Mouse (Mus musculus) kidney, embryonic 16.5 days (tissue): ENCODE results near the gene Sh3tc1. TPM values are rescaled to one million over a fixed set of nuclear protein-coding genes. Genes with fewer than 3 reads are reported as not detected.

Source experiments
- ATAC-seq: fragments of 200-750 bp; cut with Nextera tagmentation; 2 replicates; pipeline ENCODE4 v1.8.0; 2017; ENCODE audit warnings: moderate TSS enrichment; ENCODE audit not compliant: low FRiP score, low TSS enrichment
- H3K27ac ChIP-seq: fragments of 300-500 bp; sonication (generic); 2 replicates; pipeline ENCODE4 v1.5.1; 2014; ENCODE audit warnings: low read length
- H3K27me3 ChIP-seq: fragments of 300-500 bp; sonication (generic); 2 replicates; pipeline ENCODE4 v1.6.1; 2014; ENCODE audit warnings: low read length, control low read depth, mixed read lengths; ENCODE audit not compliant: insufficient read depth
- H3K36me3 ChIP-seq: fragments of 300-500 bp; sonication (generic); 2 replicates; pipeline ENCODE4 v1.6.1; 2014; ENCODE audit warnings: low read length, control low read depth, mixed read lengths; ENCODE audit not compliant: insufficient read depth
- H3K4me1 ChIP-seq: fragments of 300-500 bp; sonication (generic); 2 replicates; pipeline ENCODE4 v1.6.1; 2014; ENCODE audit warnings: low read length, control low read depth, mixed read lengths; ENCODE audit not compliant: insufficient read depth
- H3K4me2 ChIP-seq: fragments of 300-500 bp; sonication (generic); replicated peaks from 2 replicates; pipeline ENCODE4 v1.6.1; 2014; ENCODE audit warnings: low read depth, low read length
- H3K4me3 ChIP-seq: fragments of 300-500 bp; sonication (generic); 2 replicates; pipeline ENCODE4 v1.5.1; 2014; ENCODE audit warnings: mild to moderate bottlenecking, low read length
- H3K9ac ChIP-seq: fragments of 300-500 bp; sonication (generic); replicated peaks from 2 replicates; pipeline ENCODE4 v1.6.1; 2014; ENCODE audit warnings: low read length
- H3K9me3 ChIP-seq: fragments of 300-500 bp; sonication (generic); 2 replicates; pipeline ENCODE4 v1.6.1; 2016; ENCODE audit warnings: low read length, control low read depth
- WGBS: fragments of 180-500 bp; shearing (Covaris S2); extraction: QIAGEN DNeasy Blood & Tissue Kit; methylation state at CpG from one replicate; pipeline ENCODE4 v1.1.7; 2014; 5-methylcytosine and 5-hydroxymethylcytosine counted together
- polyA plus RNA-seq: library from polyadenylated mRNA; unstranded; fragments of >200 nt; fragmentation: Nextera tagmentation; extraction: Ambion mirVana; gene quantifications from 2 replicates; pipeline ENCODE4 v1.2.1, GENCODE M21; 2015

Gene Sh3tc1
- polyA plus RNA-seq, 1 experiment from 2014 or later: 25.2 TPM

- Histone ChIP-seq H3K27ac (no peak overlapping the region), H3K9me3 (no peaks in the 10 kb centered on the region), H3K36me3 (no peaks in the 10 kb centered on the region), H3K4me3 (no peak overlapping the region), H3K4me1 (peaks cover 21% of the 10 kb centered on the region), H3K27me3 (no peaks in the 10 kb centered on the region), H3K9ac (no peak overlapping the region), H3K4me2 (no peak overlapping the region)
- ATAC-seq: no peak
- WGBS: 86% methylated on average over 7 of the region's 7 CpGs
These were observed 73.6 kb downstream of the Sh3tc1 start for GRCm38 (mm10) chr5:35666152-35666551.

GRCm38 (mm10) chr5:35662021-35662545 lies 77.7 kb downstream of the Sh3tc1 start:
- Histone ChIP-seq H3K27me3 (no peaks in the 10 kb centered on the region), H3K4me3 (no peak overlapping the region), H3K36me3 (no peaks in the 10 kb centered on the region), H3K9me3 (no peaks in the 10 kb centered on the region), H3K4me1 (no peaks in the 10 kb centered on the region), H3K9ac (no peak overlapping the region), H3K27ac (no peak overlapping the region), H3K4me2 (no peak overlapping the region)
- no peak for ATAC-seq
- 86% methylated on average over 9 of the region's 9 CpGs for WGBS

GRCm38 (mm10) chr5:35661210-35661609 lies 78.6 kb downstream of the Sh3tc1 start:
- Histone ChIP-seq H3K27me3 (no peaks in the 10 kb centered on the region), H3K27ac (no peak overlapping the region), H3K4me3 (no peak overlapping the region), H3K9ac (no peak overlapping the region), H3K4me1 (no peaks in the 10 kb centered on the region), H3K36me3 (no peaks in the 10 kb centered on the region), H3K9me3 (no peaks in the 10 kb centered on the region), H3K4me2 (no peak overlapping the region)
- no peak for ATAC-seq
- WGBS: 33% methylated on average over 6 of the region's 6 CpGs

- no peaks in the 10 kb centered on the region for H3K9me3 ChIP-seq
- H3K36me3 ChIP-seq: no peaks in the 10 kb centered on the region
- H3K27me3 ChIP-seq: no peaks in the 10 kb centered on the region
- no peak for ATAC-seq
- no peak overlapping the region for H3K27ac ChIP-seq
- no peak overlapping the region for H3K9ac ChIP-seq
- no peak overlapping the region for H3K4me3 ChIP-seq
- no peaks in the 10 kb centered on the region for H3K4me1 ChIP-seq
- 64% methylated on average over 3 of the region's 3 CpGs for WGBS
- no peak overlapping the region for H3K4me2 ChIP-seq
These were observed 80.3 kb downstream of the Sh3tc1 start for GRCm38 (mm10) chr5:35659503-35659902.

GRCm38 (mm10) chr5:35655753-35656485 lies 83.9 kb downstream of the Sh3tc1 start:
- Histone ChIP-seq H3K4me1 (no peaks in the 10 kb centered on the region), H3K4me2 (no peak overlapping the region), H3K27ac (no peak overlapping the region), H3K27me3 (no peaks in the 10 kb centered on the region), H3K4me3 (no peak overlapping the region), H3K36me3 (no peaks in the 10 kb centered on the region), H3K9ac (no peak overlapping the region), H3K9me3 (no peaks in the 10 kb centered on the region)
- no peak for ATAC-seq
- 90% methylated on average over 10 of the region's 10 CpGs for WGBS

GRCm38 (mm10) chr5:35653743-35654395 lies 85.9 kb downstream of the Sh3tc1 start:
- no peaks in the 10 kb centered on the region for H3K9me3 ChIP-seq
- H3K27me3 ChIP-seq: no peaks in the 10 kb centered on the region
- H3K9ac ChIP-seq: no peak overlapping the region
- no peak overlapping the region for H3K27ac ChIP-seq
- H3K4me3 ChIP-seq: no peak overlapping the region
- 67% methylated on average over 9 of the region's 9 CpGs for WGBS
- no peaks in the 10 kb centered on the region for H3K36me3 ChIP-seq
- no peak for ATAC-seq
- no peaks in the 10 kb centered on the region for H3K4me1 ChIP-seq
- H3K4me2 ChIP-seq: no peak overlapping the region

GRCm38 (mm10) chr5:35652872-35653271 lies 86.9 kb downstream of the Sh3tc1 start:
- Histone ChIP-seq H3K4me1 (peaks cover 1% of the 10 kb centered on the region; the same call in 1 of the 2 replicates), H3K36me3 (no peaks in the 10 kb centered on the region), H3K9me3 (no peaks in the 10 kb centered on the region), H3K4me3 (no peak overlapping the region), H3K4me2 (no peak overlapping the region), H3K9ac (no peak overlapping the region), H3K27ac (no peak overlapping the region), H3K27me3 (no peaks in the 10 kb centered on the region)
- 91% methylated on average over 13 of the region's 13 CpGs for WGBS
- ATAC-seq: no peak

- Histone ChIP-seq H3K36me3 (no peaks in the 10 kb centered on the region), H3K4me3 (no peak overlapping the region), H3K4me2 (no peak overlapping the region), H3K27ac (no peak overlapping the region), H3K27me3 (no peaks in the 10 kb centered on the region), H3K4me1 (peaks cover 7% of the 10 kb centered on the region; the same call in 1 of the 2 replicates), H3K9me3 (no peaks in the 10 kb centered on the region), H3K9ac (no peak overlapping the region)
- ATAC-seq: no peak
- 75% methylated on average over 3 of the region's 3 CpGs for WGBS
These were observed 87.5 kb downstream of the Sh3tc1 start for GRCm38 (mm10) chr5:35652319-35652718.

- WGBS: 68% methylated on average over 2 of the region's 2 CpGs
- peaks cover 14% of the 10 kb centered on the region; the same call in 1 of the 2 replicates for H3K4me1 ChIP-seq
- H3K36me3 ChIP-seq: no peaks in the 10 kb centered on the region
- no peak overlapping the region for H3K9ac ChIP-seq
- H3K9me3 ChIP-seq: no peaks in the 10 kb centered on the region
- H3K27ac ChIP-seq: no peak overlapping the region
- H3K4me3 ChIP-seq: no peak overlapping the region
- H3K4me2 ChIP-seq: no peak overlapping the region
- no peaks in the 10 kb centered on the region for H3K27me3 ChIP-seq
- no peak; the same call in 1 of the 2 replicates for ATAC-seq
These were observed 91.6 kb downstream of the Sh3tc1 start for GRCm38 (mm10) chr5:35648230-35648629.

GRCm38 (mm10) chr5:35647562-35647961 lies 92.2 kb downstream of the Sh3tc1 start:
- H3K36me3 ChIP-seq: no peaks in the 10 kb centered on the region
- H3K9ac ChIP-seq: no peak overlapping the region
- no peak overlapping the region for H3K4me3 ChIP-seq
- peak; percentile 37; the same call in 1 of the 2 replicates for ATAC-seq
- no peak overlapping the region for H3K27ac ChIP-seq
- no peaks in the 10 kb centered on the region for H3K9me3 ChIP-seq
- H3K4me2 ChIP-seq: no peak overlapping the region
- peaks cover 18% of the 10 kb centered on the region; the same call in 1 of the 2 replicates for H3K4me1 ChIP-seq
- H3K27me3 ChIP-seq: no peaks in the 10 kb centered on the region
- 44% methylated on average over 4 of the region's 4 CpGs for WGBS
